Mouse (Mus musculus): ENCODE measurements around the gene Gm12845. TPM values are rescaled to one million over a fixed set of nuclear protein-coding genes. Genes with fewer than 3 reads are reported as not detected.
"Not testable (repeated sequence)": the region's sequence is repeated elsewhere in the genome, so short reads cannot be mapped to it uniquely, and the experiment has no call there.

Gene Gm12845
- not detected for total RNA-seq (2021)

- no peak for DNase-seq
Measured at GRCm38 (mm10) chr4:117724112-117724511, at the start of gene Gm12845. Gm12845 (plus strand) TSS chr4:117724412.

GRCm38 (mm10) chr4:117676903-117677302 is 47.3 kb upstream of the Gm12845 start:
- DNase-seq, result peak; percentile 88

GRCm38 (mm10) chr4:117680963-117681362 is 43.2 kb upstream of the Gm12845 start:
- DNase-seq, result no peak

- peak; percentile 89 for DNase-seq
Measured at GRCm38 (mm10) chr4:117681931-117682461, 42.2 kb upstream of the Gm12845 start, which contains the start of gene Dmap1. Dmap1 (minus strand) TSS chr4:117682273.

GRCm38 (mm10) chr4:117682463-117682862 is 41.7 kb upstream of the Gm12845 start:
- no peak for DNase-seq

GRCm38 (mm10) chr4:117683048-117683768 is 41.0 kb upstream of the Gm12845 start:
- DNase-seq, result no peak

GRCm38 (mm10) chr4:117686354-117686753 is 37.9 kb upstream of the Gm12845 start:
- DNase-seq, result no peak

GRCm38 (mm10) chr4:117705361-117705760 is 18.9 kb upstream of the Gm12845 start:
- peak; percentile 70 for DNase-seq

- no peak for DNase-seq
Measured at GRCm38 (mm10) chr4:117708780-117709550, 15.2 kb upstream of the Gm12845 start.

GRCm38 (mm10) chr4:117712314-117712713 is 11.9 kb upstream of the Gm12845 start:
- DNase-seq, result no peak

- no peak for DNase-seq
Measured at GRCm38 (mm10) chr4:117713303-117714098, 10.7 kb upstream of the Gm12845 start.

- no peak for DNase-seq
Measured at GRCm38 (mm10) chr4:117731926-117732325, 7.7 kb downstream of the Gm12845 start.

GRCm38 (mm10) chr4:117737559-117737958 is 13.3 kb downstream of the Gm12845 start:
- DNase-seq, result peak; percentile 8

GRCm38 (mm10) chr4:117752469-117752868 is 28.3 kb downstream of the Gm12845 start:
- DNase-seq, result not testable (repeated sequence)

- DNase-seq, result no peak
Measured at GRCm38 (mm10) chr4:117760151-117760550, 35.9 kb downstream of the Gm12845 start.

- no peak for DNase-seq
Measured at GRCm38 (mm10) chr4:117765416-117765815, 41.2 kb downstream of the Gm12845 start, which contains the start of gene Klf17. Klf17 (minus strand) TSS chr4:117765648.

- DNase-seq, result peak; percentile 81
Measured at GRCm38 (mm10) chr4:117770935-117771334, 46.7 kb downstream of the Gm12845 start.

- no peak for DNase-seq
Measured at GRCm38 (mm10) chr4:117772960-117773359, 48.7 kb downstream of the Gm12845 start.

Measured in heart, postnatal 4 days (tissue).